In genomic region chr11:93956159-93956558, GRCm38 (mm10) we compare ENCODE assay signal across 8 mouse cellular contexts. TPM values are rescaled to one million over a fixed set of nuclear protein-coding genes. Genes with fewer than 3 reads are reported as not detected.
DNase-seq lines count a peak whose midpoint lies in the region; ATAC-seq lines count a peak whose summit lies in the region.

Nme2 (minus strand) TSS chr11:93956259.

- H3K4me1 ChIP-seq in forebrain, embryonic 13.5 days: peaks cover 36% of the 10 kb centered on the region
- H3K4me1 ChIP-seq in hindbrain, embryonic 10.5 days (replicated peaks): peaks cover 47% of the 10 kb centered on the region
- H3K4me1 ChIP-seq in limb, embryonic 15.5 days: peaks cover 25% of the 10 kb centered on the region
- H3K4me1 ChIP-seq in stomach, embryonic 14.5 days (ENCODE audit: control insufficient read depth, insufficient read depth, low read length): peaks cover 21% of the 10 kb centered on the region

- H3K36me3 ChIP-seq in forebrain, embryonic 13.5 days (ENCODE audit: poor library complexity, severe bottlenecking): peaks cover 57% of the 10 kb centered on the region
- peaks cover 71% of the 10 kb centered on the region for H3K36me3 ChIP-seq in hindbrain, embryonic 10.5 days
- peaks cover 52% of the 10 kb centered on the region for H3K36me3 ChIP-seq in limb, embryonic 15.5 days
- H3K36me3 ChIP-seq in stomach, embryonic 14.5 days (ENCODE audit: control insufficient read depth, insufficient read depth, low read length): peaks cover 55% of the 10 kb centered on the region

- peak within 1 kb of the TSS; percentile 89 for H3K4me2 ChIP-seq in forebrain, embryonic 13.5 days
- H3K4me2 ChIP-seq in limb, embryonic 15.5 days: peak within 1 kb of the TSS; percentile 89
- peak within 1 kb of the TSS; percentile 84 for H3K4me2 ChIP-seq in stomach, embryonic 14.5 days (replicated peaks; ENCODE audit: low read depth, low read length)

- no peaks in the 10 kb centered on the region for H3K27me3 ChIP-seq in forebrain, embryonic 13.5 days
- H3K27me3 ChIP-seq in hindbrain, embryonic 10.5 days (ENCODE audit: insufficient read depth, poor library complexity, severe bottlenecking): no peaks in the 10 kb centered on the region
- no peaks in the 10 kb centered on the region for H3K27me3 ChIP-seq in limb, embryonic 15.5 days
- no peaks in the 10 kb centered on the region for H3K27me3 ChIP-seq in stomach, embryonic 14.5 days (ENCODE audit: control insufficient read depth, insufficient read depth, low read length)

- H3K27ac ChIP-seq in forebrain, embryonic 13.5 days: peak within 1 kb of the TSS; percentile 88
- peak within 1 kb of the TSS; percentile 94 for H3K27ac ChIP-seq in hindbrain, embryonic 10.5 days
- H3K27ac ChIP-seq in limb, embryonic 15.5 days: peak within 1 kb of the TSS; percentile 93
- H3K27ac ChIP-seq in stomach, embryonic 14.5 days (ENCODE audit: low read length): peak within 1 kb of the TSS; percentile 87

- H3K4me3 ChIP-seq in forebrain, embryonic 13.5 days: peak within 1 kb of the TSS; percentile 70
- peak within 1 kb of the TSS; percentile 61 for H3K4me3 ChIP-seq in hindbrain, embryonic 10.5 days
- peak within 1 kb of the TSS; percentile 63 for H3K4me3 ChIP-seq in limb, embryonic 15.5 days
- H3K4me3 ChIP-seq in stomach, embryonic 14.5 days (ENCODE audit: low read depth, low read length): peak within 1 kb of the TSS; percentile 63

- peak within 1 kb of the TSS; percentile 78 for H3K9ac ChIP-seq in forebrain, embryonic 13.5 days
- peak within 1 kb of the TSS; percentile 68 for H3K9ac ChIP-seq in limb, embryonic 15.5 days
- peak within 1 kb of the TSS; percentile 58 for H3K9ac ChIP-seq in stomach, embryonic 14.5 days (replicated peaks; ENCODE audit: low read depth, low read length)

- DNase-seq in kidney, postnatal 25 days: peak; percentile 31 to 54
- DNase-seq in kidney, adult 18-20 months: no peak
- DNase-seq in adrenal gland, adult 2 months: no peak
- no peak for DNase-seq in hindbrain, embryonic 10.5 days (ENCODE audit: low spot score)
- DNase-seq in thymus, postnatal 4 days: no peak

- no peaks in the 10 kb centered on the region for H3K9me3 ChIP-seq in forebrain, embryonic 13.5 days (replicated peaks)
- no peaks in the 10 kb centered on the region for H3K9me3 ChIP-seq in hindbrain, embryonic 10.5 days
- no peaks in the 10 kb centered on the region for H3K9me3 ChIP-seq in limb, embryonic 15.5 days
- H3K9me3 ChIP-seq in stomach, embryonic 14.5 days (ENCODE audit: control insufficient read depth, low read depth, low read length): no peaks in the 10 kb centered on the region

- ATAC-seq in forebrain, embryonic 13.5 days: peak; percentile 19; the same call in 1 of the 2 replicates
- ATAC-seq in limb, embryonic 15.5 days (ENCODE audit: insufficient number of reproducible peaks, low FRiP score, low TSS enrichment, low read depth): peak; percentile 15; the same call in 1 of the 2 replicates
- ATAC-seq in stomach, embryonic 14.5 days (ENCODE audit: insufficient number of reproducible peaks, insufficient read depth, low FRiP score, low read depth): peak; percentile 15; the same call in 1 of the 2 replicates

- 10% methylated on average over 6 of the region's 6 CpGs for WGBS in forebrain, embryonic 13.5 days
- 5% methylated on average over 6 of the region's 6 CpGs for WGBS in hindbrain, embryonic 10.5 days
- 2% methylated on average over 6 of the region's 6 CpGs for WGBS in limb, embryonic 15.5 days
- WGBS in stomach, embryonic 14.5 days: 1% methylated on average over 6 of the region's 6 CpGs

RNA-seq across cellular contexts. Expression of gene Nme2, which starts in this region (rescaled TPM):
- 100 to 1,000 TPM; 351 to 505 TPM for total RNA-seq in adrenal gland, adult 2 months (2021)
- 193 and 211 TPM in 2 replicates for polyA plus RNA-seq in adrenal gland, adult 2 months (2012; rRNA removed)
- 98.8 and 116 TPM in 2 replicates for polyA plus RNA-seq in forebrain, embryonic 13.5 days (2015; fragmentation: Nextera tagmentation; extraction: Ambion mirVana)
- 129 and 138 TPM in 2 replicates for polyA plus RNA-seq in hindbrain, embryonic 10.5 days (2016; fragmentation: Nextera tagmentation; extraction: Ambion mirVana)
- polyA plus RNA-seq in limb, embryonic 15.5 days (2015; fragmentation: Nextera tagmentation; extraction: Ambion mirVana): 322 and 365 TPM in 2 replicates
- polyA plus RNA-seq in stomach, embryonic 14.5 days (2014; fragmentation: Nextera tagmentation; extraction: Ambion mirVana): 235 and 237 TPM in 2 replicates

Comparison
In these comparisons a context has a peak if more than half of its experiments do, and no peak if none do; other contexts are left out.
1. DNase-seq: peak in kidney, postnatal 25 days (2 of 2); none in kidney, adult 18-20 months (single experiment), adrenal gland, adult 2 months (single experiment), hindbrain, embryonic 10.5 days (single experiment) and thymus, postnatal 4 days (single experiment).
2. Peak in every context shown above with its lines, with median percentiles within 50 percentile points of each other: ATAC-seq, H3K27ac ChIP-seq, H3K4me2 ChIP-seq, H3K4me3 ChIP-seq and H3K9ac ChIP-seq.